Mouse (Mus musculus) spleen, adult 2 months (tissue): ENCODE data around the gene Tecpr2.

Experiments
- CTCF ChIP-seq: fragments of 200-500 bp; IDR thresholded peaks from 2 replicates; pipeline ENCODE4 v1.5.1; 2011; ENCODE audit warnings: mild to moderate bottlenecking, inconsistent platforms; ENCODE audit not compliant: insufficient read depth, insufficient read length, insufficient replicate concordance; ENCODE audit errors: extremely low read depth
- POLR2A ChIP-seq: fragments of 200-500 bp; IDR thresholded peaks from 2 replicates; pipeline ENCODE4 v1.6.1; 2011; ENCODE audit warnings: low read depth, low read length, inconsistent platforms

- TF ChIP-seq POLR2A: no peak
- TF ChIP-seq CTCF: peak; percentile 98
Measured at GRCm38 (mm10) chr12:110992128-110992553, 103.1 kb downstream of the Tecpr2 start.
